Mouse (Mus musculus) A20 (cell line): ENCODE results near the gene Glrx5.

ENCODE experiments used
- DNase-seq: peaks from one replicate; pipeline ENCODE4 v3.0.0-alpha.2; 2011; ENCODE audit warnings: low read depth, low spot score

Glrx5 gene

DNA sequence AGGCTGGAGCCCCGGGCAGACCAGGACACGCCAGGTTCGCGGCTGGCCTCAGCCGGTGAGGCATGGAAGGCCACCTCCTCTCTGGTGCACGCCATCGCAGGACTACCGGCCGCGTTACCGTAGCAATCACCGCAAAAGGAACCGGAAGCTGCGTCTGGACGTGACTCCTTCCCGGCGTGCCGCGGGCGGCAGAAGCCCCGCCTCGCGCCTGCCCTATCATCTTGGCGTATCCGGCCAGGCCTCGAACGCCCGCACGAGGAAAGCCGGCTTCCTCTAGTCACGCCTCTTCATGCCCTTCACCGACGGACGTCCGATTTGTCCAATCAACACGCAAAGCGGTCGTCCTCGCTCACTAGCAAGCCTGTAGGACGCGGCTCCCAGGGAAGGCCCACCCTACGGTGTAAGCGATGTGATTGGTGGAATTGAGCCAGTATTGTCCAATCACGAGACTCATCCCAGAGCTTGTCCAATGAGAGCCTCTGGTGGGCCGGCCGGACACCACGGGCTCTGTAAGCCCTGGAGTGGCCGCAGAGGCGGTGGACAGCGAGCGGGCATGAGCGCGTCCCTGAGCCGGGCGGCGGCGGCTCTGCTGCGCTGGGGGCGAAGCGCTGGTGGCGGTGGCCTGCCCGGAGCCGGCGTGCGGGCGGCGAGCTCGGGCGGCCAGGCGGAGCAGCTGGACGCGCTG, at the start of gene Glrx5:
Glrx5 (plus strand) TSS at position 542 of the 685 bp plus-strand sequence.
- DNase-seq: peak; percentile 100

DNA sequence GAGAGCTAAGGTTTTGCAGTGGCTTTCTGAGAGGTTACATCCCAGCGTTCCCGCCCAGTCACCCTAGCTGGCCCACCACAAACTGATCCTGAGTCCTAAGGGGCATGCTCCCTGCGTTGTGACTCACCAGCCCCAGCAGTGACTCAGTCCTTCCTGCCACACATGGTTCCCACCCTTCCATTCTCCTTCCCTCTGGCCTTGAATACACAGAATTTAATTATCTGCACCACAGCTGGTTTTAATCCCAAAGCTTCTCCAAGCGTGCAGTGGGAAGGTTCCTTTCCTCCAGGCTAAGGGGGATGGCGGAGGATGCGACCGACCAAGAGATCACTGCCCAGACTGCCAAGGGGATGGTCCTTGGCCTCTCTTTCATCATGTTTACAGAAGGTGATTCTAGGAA, 49.0 kb upstream of the Glrx5 start:
- DNase-seq: no peak

GRCm38 (mm10) chr12:104985088-104985487, 47.4 kb upstream of the Glrx5 start:
- DNase-seq: peak; percentile 52

DNA sequence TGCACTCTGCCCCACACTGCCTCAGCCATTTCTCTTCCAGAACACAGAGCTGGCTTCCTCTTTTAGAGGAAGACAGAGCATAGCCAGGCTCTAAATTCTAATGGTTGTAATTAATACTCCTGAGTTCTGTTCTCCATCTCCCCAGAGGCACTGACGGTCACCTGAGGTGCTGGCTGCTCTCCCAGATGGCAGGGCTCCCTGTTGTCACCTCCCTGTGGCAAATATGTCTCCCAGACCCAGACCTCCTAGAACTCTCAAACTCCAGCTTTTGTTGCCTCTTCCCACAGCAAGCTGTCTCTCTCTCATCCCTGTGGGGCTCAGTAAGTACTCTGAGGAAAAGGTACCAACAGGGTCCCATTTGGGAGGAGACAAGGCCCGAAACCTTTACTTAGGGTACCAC, 46.5 kb upstream of the Glrx5 start:
- DNase-seq: no peak

- no peak for DNase-seq
Measured at GRCm38 (mm10) chr12:104986781-104987180, 45.7 kb upstream of the Glrx5 start.

- no peak for DNase-seq
Measured at GRCm38 (mm10) chr12:104987936-104988335, 44.6 kb upstream of the Glrx5 start.

- peak; percentile 84 for DNase-seq
Measured at GRCm38 (mm10) chr12:104990741-104991454, 41.6 kb upstream of the Glrx5 start.

GRCm38 (mm10) chr12:104992123-104992741, 40.3 kb upstream of the Glrx5 start:
- no peak for DNase-seq

DNA sequence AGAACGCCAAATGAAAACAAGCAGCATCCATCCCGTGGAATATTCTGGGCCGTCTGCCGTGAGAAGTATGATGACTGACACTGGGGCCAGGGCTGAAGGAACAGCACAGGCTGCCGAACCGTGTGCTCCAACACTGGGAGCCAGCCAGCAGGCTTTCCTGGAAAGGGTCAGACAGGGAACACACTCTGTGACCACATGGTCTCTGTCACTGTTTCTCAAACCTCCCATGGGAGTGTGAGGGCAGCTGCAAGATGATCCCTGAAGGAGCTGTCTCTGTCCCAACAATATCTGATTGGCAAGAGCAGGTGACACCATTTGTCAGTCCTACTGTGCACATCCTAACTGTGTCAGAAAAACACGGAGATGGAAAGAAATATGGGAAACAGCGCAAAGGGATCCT, 39.6 kb upstream of the Glrx5 start:
- DNase-seq: no peak

- DNase-seq: no peak
Measured at GRCm38 (mm10) chr12:104995259-104995876, 37.1 kb upstream of the Glrx5 start.

- DNase-seq: no peak
Measured at GRCm38 (mm10) chr12:104996012-104996728, 36.3 kb upstream of the Glrx5 start.

DNA sequence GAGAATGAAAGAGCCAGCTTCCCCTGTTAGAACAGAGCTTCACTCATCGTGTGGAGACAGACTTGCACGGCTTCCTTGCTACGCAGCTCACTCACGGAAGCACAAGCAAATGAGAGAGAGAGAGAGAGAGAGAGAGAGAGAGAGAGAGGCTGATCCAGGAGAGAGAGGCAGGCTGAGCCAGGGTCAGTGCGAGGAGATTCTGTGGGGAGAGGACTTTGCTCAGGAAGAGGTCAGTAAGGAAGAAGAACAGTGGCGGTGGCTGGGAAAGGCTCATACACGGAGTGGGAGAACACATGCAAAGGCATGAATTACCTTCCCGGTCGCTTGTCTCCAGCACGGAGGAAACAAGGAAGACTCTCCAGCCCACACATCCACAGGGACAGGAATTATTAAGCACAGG, 35.3 kb upstream of the Glrx5 start:
- no peak for DNase-seq

DNA sequence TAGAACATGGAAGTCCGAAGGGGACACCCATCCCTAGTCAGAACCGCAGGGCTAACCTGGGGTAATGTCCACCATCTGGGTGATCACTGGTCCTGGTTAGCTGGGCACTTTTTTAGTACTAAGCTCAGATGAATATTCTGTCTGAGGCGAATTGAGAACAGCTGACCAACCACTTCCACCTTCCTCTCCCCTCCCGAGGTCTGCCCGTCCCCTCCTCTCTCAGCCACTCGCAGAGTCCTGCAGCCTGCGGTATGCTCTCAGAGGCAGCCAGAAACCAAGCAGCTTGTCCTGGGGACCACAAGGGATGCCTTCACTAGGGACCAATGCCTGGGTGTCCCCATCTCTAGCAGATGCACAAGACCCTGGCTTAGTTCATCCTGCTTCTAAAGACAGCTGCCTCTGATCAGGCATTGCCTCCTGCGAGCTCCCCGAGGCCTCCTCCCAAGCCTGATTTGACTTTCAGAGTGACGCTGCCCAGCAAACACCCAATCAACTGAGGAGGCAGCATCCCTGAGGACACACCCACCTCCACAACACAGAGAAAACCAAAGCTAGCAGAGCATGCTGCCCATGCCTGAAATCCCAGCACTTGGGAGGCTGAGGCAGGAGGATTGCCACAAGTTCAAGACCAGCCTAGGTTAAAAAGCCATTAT, 34.7 kb upstream of the Glrx5 start:
- no peak for DNase-seq

GRCm38 (mm10) chr12:104998541-104998940, 33.9 kb upstream of the Glrx5 start:
- DNase-seq: no peak

DNA sequence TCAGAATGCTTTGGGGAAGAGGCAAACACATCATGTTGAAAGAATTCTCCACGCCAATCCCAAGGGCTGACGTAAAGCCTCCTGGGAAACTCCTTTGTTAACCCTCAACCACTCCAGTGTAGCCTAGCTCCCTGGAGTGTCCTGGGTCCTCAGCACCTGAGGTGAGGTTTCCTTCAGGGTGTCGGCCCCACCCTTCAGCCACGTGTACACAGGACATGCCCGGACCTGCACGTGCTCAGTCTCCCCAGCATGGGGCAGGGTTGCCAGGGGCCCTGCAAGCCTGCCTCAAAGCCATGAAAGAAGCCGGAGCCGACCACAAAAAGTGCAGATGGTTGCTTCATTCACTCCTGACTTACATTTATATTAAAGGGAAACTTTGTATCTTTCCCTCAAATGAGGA, 33.3 kb upstream of the Glrx5 start:
- DNase-seq: no peak

DNA sequence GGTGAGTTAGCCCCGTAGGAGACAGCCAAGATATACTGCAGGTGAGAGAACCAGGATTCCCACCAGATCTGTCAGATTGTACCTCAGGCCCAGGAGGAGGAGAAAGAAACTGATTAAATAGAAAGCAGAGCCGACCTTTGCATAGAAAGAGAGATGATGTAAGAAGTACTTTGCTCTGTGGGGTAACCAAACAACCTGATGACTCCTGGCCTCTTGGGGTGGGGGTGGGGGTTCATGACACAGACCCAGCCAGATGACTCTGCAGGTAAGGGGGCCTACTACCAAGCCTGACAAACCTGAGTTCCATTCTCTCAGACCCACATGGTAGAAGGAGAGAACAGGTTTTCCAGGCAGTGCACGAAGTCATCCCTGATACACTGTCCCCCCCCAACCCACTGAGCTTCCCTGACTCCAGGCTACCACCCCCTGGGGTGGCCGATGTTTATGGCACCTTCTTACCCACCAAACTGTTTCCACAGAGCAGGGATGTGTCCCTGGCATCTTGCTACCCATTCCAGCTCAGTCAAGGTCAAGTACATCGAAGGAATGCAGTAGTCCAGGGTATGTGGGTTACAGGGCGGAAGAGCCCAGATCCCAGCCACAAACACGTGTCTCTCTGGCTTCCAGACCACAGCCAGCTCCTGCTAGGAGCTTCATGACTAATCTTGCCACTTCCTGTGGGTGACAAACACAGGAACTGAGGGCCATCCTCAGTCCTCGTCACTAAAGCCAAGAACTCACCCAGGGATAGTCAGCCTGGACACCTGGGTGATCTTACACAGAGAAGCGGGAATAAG, 31.8 kb upstream of the Glrx5 start:
- no peak for DNase-seq

DNA sequence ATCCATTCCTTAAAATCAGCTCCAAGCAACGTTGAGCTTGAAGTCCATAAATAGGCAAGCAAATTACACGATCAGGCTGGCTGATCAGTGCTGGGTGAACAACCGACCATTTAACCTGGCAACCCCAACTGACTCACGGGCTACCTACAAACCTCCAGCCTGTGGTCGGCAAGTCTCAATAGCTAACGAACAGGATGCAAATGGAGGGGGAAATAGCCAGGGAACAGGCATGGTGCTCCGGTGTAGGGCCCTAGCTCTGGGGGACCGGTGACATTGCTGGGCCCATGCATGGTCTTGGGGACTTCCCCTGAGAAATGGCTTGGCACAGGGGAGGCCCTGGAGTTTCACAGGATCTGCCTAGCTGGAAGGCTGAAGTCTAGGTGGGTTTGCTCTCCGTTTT, 31.2 kb upstream of the Glrx5 start:
- DNase-seq: no peak

GRCm38 (mm10) chr12:105002340-105003132, 30.0 kb upstream of the Glrx5 start:
- no peak for DNase-seq

DNA sequence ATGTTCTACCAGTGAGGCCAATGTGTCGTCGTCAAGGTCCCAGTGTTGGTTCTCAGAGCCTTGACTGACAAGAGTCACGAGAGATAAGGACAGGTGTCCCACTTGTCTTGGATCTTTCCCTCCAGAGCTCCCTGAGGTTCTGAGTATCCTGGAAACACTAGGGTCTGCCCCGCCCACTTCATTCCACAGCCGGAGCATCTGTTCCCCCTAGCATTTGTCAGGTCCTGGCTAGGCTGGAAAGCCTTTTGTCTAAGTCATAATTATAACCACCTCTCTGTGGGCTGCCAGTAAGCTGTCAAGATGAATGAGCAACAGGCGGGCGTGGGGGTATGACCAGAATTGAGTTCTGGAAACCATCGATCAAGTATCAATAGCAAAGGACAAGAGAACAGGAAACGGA, 29.3 kb upstream of the Glrx5 start:
- DNase-seq: no peak

- no peak for DNase-seq
Measured at GRCm38 (mm10) chr12:105003715-105004114, 28.8 kb upstream of the Glrx5 start.
